Mouse (Mus musculus): ENCODE measurements at regions not wholly inside any gene's neighbourhood (a gene's known extent, or its start where the extent isn't known, plus 50 kb on each side); places are given as distances from the start of the nearest gene placed in this dataset.

DNA sequence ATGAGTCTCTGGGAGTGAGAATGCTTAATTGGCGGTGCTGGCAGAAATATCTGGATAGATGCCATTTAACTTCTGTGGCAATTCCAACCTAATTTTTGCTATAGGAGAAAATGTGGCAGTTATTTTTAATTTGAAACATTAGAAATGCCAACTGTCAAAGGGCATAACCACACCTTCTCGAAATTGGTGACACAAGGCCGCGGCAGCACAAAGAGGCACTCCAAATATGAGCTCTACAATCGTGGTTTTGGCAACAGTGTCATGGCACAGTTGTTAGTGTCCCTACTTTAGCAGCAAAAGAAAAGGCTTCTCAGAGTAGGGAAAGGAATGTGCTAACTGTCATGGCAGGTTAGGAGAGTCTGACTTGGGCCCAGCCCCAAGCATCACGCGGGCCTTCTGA is 157.0 kb upstream of the Runx1 start:
- Histone ChIP-seq H3K9me3 (0 out of 2 replicates have a peak, but pooled peaks cover 4% of the 10 kb centered on the region), H3K4me3 (no peak overlapping the region), H3K27me3 (ENCODE audit: insufficient read depth, poor library complexity, severe bottlenecking) (no peaks in the 10 kb centered on the region), H3K27ac (no peak overlapping the region), H3K36me3 (no peaks in the 10 kb centered on the region), H3K4me1 (replicated peaks) (peaks cover 5% of the 10 kb centered on the region)
- 92% methylated on average over 7 of the region's 7 CpGs for WGBS
- DNase-seq (ENCODE audit: low spot score) = no peak

GRCm38 (mm10) chr16:92979620-92980330 is 153.8 kb upstream of the Runx1 start:
- no peak for DNase-seq (ENCODE audit: low spot score)
- Histone ChIP-seq H3K4me3 (no peak overlapping the region), H3K27ac (no peak overlapping the region), H3K9me3 (0 out of 2 replicates have a peak, but pooled peaks cover 4% of the 10 kb centered on the region), H3K4me1 (replicated peaks) (no peaks in the 10 kb centered on the region), H3K27me3 (ENCODE audit: insufficient read depth, poor library complexity, severe bottlenecking) (no peaks in the 10 kb centered on the region), H3K36me3 (no peaks in the 10 kb centered on the region)
- 81% methylated on average over 11 of the region's 11 CpGs for WGBS

GRCm38 (mm10) chr16:92976097-92976496 is 150.1 kb upstream of the Runx1 start:
- H3K36me3 ChIP-seq = no peaks in the 10 kb centered on the region
- no peak overlapping the region for H3K4me3 ChIP-seq
- WGBS = 87% methylated on average over 8 of the region's 8 CpGs
- no peak for DNase-seq (ENCODE audit: low spot score)
- H3K9me3 ChIP-seq = no peaks in the 10 kb centered on the region
- H3K27ac ChIP-seq = no peak overlapping the region
- H3K4me1 ChIP-seq (replicated peaks) = no peaks in the 10 kb centered on the region
- no peaks in the 10 kb centered on the region for H3K27me3 ChIP-seq (ENCODE audit: insufficient read depth, poor library complexity, severe bottlenecking)

DNA sequence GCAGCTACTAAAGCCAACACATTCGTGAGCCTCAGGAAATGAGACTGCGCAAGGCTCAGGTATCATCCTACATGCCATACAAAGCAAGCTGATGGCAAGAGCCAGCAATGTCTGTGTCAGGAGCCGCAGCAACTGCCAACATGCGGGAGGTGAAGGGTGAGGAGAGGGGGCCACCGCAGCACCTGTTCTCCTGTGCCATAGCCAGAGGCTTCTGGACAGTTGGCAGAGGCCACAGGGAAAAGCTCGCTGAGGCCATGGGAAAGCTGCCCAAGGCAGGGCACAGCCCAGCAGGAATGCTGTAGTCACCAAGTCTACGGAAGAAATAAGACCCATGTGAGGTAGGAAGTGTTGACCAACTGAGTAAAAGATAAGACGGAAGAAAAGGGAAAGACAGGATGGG is 149.1 kb upstream of the Runx1 start:
- no peaks in the 10 kb centered on the region for H3K36me3 ChIP-seq
- DNase-seq (ENCODE audit: low spot score) = no peak
- H3K9me3 ChIP-seq = no peaks in the 10 kb centered on the region
- H3K4me3 ChIP-seq = no peak overlapping the region
- H3K27me3 ChIP-seq (ENCODE audit: insufficient read depth, poor library complexity, severe bottlenecking) = no peaks in the 10 kb centered on the region
- no peak overlapping the region for H3K27ac ChIP-seq
- no peaks in the 10 kb centered on the region for H3K4me1 ChIP-seq (replicated peaks)
- 90% methylated on average over 8 of the region's 8 CpGs for WGBS

- no peaks in the 10 kb centered on the region for H3K27me3 ChIP-seq (ENCODE audit: insufficient read depth, poor library complexity, severe bottlenecking)
- no peaks in the 10 kb centered on the region for H3K36me3 ChIP-seq
- H3K4me3 ChIP-seq = no peak overlapping the region
- no peak for DNase-seq (ENCODE audit: low spot score)
- no peaks in the 10 kb centered on the region for H3K9me3 ChIP-seq
- no peak overlapping the region for H3K27ac ChIP-seq
- WGBS = 82% methylated on average over 5 of the region's 5 CpGs
- H3K4me1 ChIP-seq (replicated peaks) = no peaks in the 10 kb centered on the region
Measured at GRCm38 (mm10) chr16:92972681-92973080, 146.7 kb upstream of the Runx1 start.

DNA sequence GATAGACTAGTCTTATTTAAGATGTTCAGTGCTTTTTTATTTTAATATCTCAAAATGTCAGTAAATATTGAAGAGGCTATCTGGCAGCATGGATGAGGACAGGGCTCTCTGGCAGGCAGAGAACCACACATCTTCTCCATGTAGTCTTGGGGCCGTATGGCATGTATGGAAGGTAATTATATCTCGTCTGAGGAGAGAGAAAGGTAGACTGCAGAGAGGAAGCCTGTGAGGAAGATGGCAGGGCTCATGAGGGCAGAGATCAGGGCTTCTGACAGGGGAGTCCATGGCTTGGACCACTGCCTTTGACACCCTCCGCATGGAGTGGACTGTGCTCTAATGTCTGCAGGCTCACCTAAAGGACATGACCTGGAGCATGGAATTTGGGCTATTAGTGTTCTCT is 146.0 kb upstream of the Runx1 start:
- no peak overlapping the region for H3K27ac ChIP-seq
- H3K36me3 ChIP-seq = no peaks in the 10 kb centered on the region
- no peaks in the 10 kb centered on the region for H3K27me3 ChIP-seq (ENCODE audit: insufficient read depth, poor library complexity, severe bottlenecking)
- H3K9me3 ChIP-seq = no peaks in the 10 kb centered on the region
- H3K4me1 ChIP-seq (replicated peaks) = no peaks in the 10 kb centered on the region
- WGBS = 84% methylated on average over 3 of the region's 3 CpGs
- no peak for DNase-seq (ENCODE audit: low spot score)
- H3K4me3 ChIP-seq = no peak overlapping the region

- 84% methylated on average over 2 of the region's 2 CpGs for WGBS
Measured at GRCm38 (mm10) chr16:92970587-92970986, 144.6 kb upstream of the Runx1 start.

DNA sequence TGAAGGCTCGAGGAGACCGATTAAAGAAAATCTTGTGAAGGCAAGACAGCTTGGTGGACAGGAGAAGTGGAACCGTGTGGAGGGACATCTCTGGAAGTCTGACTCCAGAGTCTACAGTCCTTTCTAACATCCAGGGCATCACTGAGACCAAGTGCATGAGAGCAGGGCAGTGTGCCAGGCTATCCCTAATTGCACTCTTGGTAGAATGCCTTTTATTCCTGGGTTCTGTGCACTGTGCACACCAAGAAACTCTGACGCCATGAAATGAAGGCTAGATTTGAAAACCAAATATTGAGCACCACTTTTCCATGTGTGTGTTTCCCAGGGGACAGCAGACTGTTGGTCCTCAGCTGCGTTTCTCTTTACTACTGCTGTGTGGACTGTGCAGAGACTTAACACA is 143.1 kb upstream of the Runx1 start:
- Histone ChIP-seq H3K27ac (no peak overlapping the region), H3K4me1 (replicated peaks) (no peaks in the 10 kb centered on the region), H3K9me3 (no peaks in the 10 kb centered on the region), H3K36me3 (no peaks in the 10 kb centered on the region), H3K27me3 (ENCODE audit: insufficient read depth, poor library complexity, severe bottlenecking) (no peaks in the 10 kb centered on the region), H3K4me3 (no peak overlapping the region)
- 88% methylated on average over 5 of the region's 5 CpGs for WGBS
- no peak for DNase-seq (ENCODE audit: low spot score)

More at GRCm38 (mm10) chr16:92970587-92970986, 144.6 kb upstream of the Runx1 start:
- DNase-seq (ENCODE audit: low spot score) = no peak
- H3K4me1 ChIP-seq (replicated peaks) = no peaks in the 10 kb centered on the region
- no peaks in the 10 kb centered on the region for H3K36me3 ChIP-seq
- no peaks in the 10 kb centered on the region for H3K27me3 ChIP-seq (ENCODE audit: insufficient read depth, poor library complexity, severe bottlenecking)
- no peak overlapping the region for H3K27ac ChIP-seq
- H3K9me3 ChIP-seq = no peaks in the 10 kb centered on the region
- H3K4me3 ChIP-seq = no peak overlapping the region

DNA sequence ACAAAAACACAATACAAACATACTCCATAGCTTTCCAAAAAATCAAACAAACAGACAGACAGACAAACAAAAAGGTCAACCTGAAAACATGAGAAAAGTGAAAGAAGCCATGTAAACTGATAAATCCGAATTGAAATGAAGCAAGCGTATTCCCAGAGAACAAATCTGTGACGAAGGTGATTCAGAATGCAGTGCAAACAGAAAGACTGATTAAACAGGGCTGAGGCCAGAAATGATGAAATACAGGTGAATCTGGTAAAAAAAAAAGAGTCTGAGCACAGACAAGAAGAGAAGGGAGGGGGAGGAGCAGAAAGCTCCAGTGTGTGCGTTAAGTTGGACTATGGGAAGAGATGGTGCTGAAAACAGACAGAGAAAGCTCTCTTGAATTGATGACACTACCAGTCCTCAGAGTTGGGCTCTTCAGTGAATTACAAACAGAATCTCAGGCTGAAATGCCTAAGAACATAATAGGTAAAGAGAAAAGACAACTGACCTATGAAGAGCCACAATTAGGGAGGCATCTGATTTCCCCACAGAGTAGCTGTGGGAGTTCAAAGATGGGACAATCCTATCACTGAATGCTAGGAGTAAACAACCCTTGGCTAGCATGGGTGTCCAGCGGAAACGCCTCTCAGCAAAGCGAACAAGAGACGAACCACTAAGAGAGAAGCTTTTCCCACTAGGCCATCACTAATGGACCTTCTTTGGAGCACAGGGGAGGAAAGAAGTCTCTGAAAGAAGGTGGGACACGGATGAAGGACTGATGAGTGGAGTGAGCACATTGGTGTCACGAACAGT is 140.3 kb upstream of the Runx1 start:
- 88% methylated on average over 10 of the region's 10 CpGs for WGBS
- Histone ChIP-seq H3K27ac (no peak overlapping the region), H3K4me3 (no peak overlapping the region), H3K27me3 (ENCODE audit: insufficient read depth, poor library complexity, severe bottlenecking) (no peaks in the 10 kb centered on the region), H3K36me3 (no peaks in the 10 kb centered on the region), H3K9me3 (no peaks in the 10 kb centered on the region), H3K4me1 (replicated peaks) (no peaks in the 10 kb centered on the region)
- no peak for DNase-seq (ENCODE audit: low spot score)

GRCm38 (mm10) chr16:92965651-92966050 is 139.7 kb upstream of the Runx1 start:
- H3K4me3 ChIP-seq = no peak overlapping the region

DNA sequence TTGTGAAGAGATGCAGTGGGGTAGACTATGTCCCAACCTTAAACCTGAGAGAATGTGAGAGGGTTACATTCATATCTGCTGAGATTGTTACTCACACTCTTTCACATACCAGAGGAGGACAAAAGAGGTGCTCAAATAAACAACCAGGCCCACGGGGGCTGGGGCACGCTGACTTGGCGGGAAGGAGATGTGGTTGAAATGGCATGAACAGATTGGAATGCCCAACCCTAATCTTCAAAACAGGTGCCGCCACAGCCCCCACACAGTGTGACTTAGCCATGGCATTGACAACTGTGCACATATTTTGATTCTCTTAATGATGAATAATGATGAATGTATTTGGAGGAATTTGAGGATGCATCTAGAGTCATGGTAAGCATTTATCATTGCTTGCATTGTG is 137.6 kb upstream of the Runx1 start:
- Histone ChIP-seq H3K27me3 (ENCODE audit: insufficient read depth, poor library complexity, severe bottlenecking) (no peaks in the 10 kb centered on the region), H3K36me3 (no peaks in the 10 kb centered on the region), H3K9me3 (no peaks in the 10 kb centered on the region), H3K27ac (no peak overlapping the region), H3K4me3 (no peak overlapping the region), H3K4me1 (replicated peaks) (no peaks in the 10 kb centered on the region)
- DNase-seq (ENCODE audit: low spot score) = no peak
- 94% methylated on average over 4 of the region's 4 CpGs for WGBS

More at GRCm38 (mm10) chr16:92965651-92966050, 139.7 kb upstream of the Runx1 start:
- H3K4me1 ChIP-seq (replicated peaks) = no peaks in the 10 kb centered on the region
- no peaks in the 10 kb centered on the region for H3K36me3 ChIP-seq
- no peaks in the 10 kb centered on the region for H3K9me3 ChIP-seq
- no peaks in the 10 kb centered on the region for H3K27me3 ChIP-seq (ENCODE audit: insufficient read depth, poor library complexity, severe bottlenecking)
- no peak for DNase-seq (ENCODE audit: low spot score)
- 85% methylated on average over 3 of the region's 3 CpGs for WGBS
- H3K27ac ChIP-seq = no peak overlapping the region

DNA sequence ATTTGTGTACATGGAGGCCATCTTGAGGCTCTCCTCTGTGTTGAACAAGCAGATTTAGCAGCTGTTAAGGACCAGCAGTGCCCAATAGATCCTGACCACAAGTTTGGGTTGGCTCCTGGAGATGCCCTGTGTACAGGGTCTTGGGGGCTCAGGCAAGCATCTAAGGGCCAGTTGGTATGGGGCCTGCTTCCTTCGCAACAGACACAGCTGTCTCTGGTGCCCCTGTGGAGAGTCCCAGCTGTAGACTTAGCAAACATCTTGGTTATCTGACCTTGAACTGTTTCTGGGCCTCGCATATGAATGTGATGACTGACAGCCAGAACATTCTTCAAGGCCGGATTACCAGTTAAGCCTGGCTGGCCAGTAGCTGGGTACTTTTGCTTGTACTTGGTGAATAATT is 135.4 kb upstream of the Runx1 start:
- no peak overlapping the region for H3K4me3 ChIP-seq
- no peaks in the 10 kb centered on the region for H3K4me1 ChIP-seq (replicated peaks)
- H3K27me3 ChIP-seq (ENCODE audit: insufficient read depth, poor library complexity, severe bottlenecking) = no peaks in the 10 kb centered on the region
- no peak overlapping the region for H3K27ac ChIP-seq
- peak; percentile 10 for DNase-seq (ENCODE audit: low spot score)
- H3K36me3 ChIP-seq = no peaks in the 10 kb centered on the region
- H3K9me3 ChIP-seq = no peaks in the 10 kb centered on the region
- WGBS = 56% methylated on average over 3 of the region's 3 CpGs

GRCm38 (mm10) chr16:92960740-92961139 is 134.8 kb upstream of the Runx1 start:
- no peak for DNase-seq (ENCODE audit: low spot score)
- H3K9me3 ChIP-seq = no peaks in the 10 kb centered on the region

More at GRCm38 (mm10) chr16:92960740-92961139, 134.8 kb upstream of the Runx1 start:
- H3K27ac ChIP-seq = no peak overlapping the region
- H3K4me3 ChIP-seq = no peak overlapping the region
- H3K27me3 ChIP-seq (ENCODE audit: insufficient read depth, poor library complexity, severe bottlenecking) = no peaks in the 10 kb centered on the region
- 0 out of 2 replicates have a peak, but pooled peaks cover under 1% of the 10 kb centered on the region for H3K4me1 ChIP-seq (replicated peaks)
- no peaks in the 10 kb centered on the region for H3K36me3 ChIP-seq
- 69% methylated on average over 7 of the region's 7 CpGs for WGBS

Measured in hindbrain, embryonic 10.5 days (tissue).